Mouse (Mus musculus): ENCODE measurements around the gene Sap30l.
A peak's percentile ranks its signal among the peaks of the same experiment; 100 is the strongest.
"Not testable (repeated sequence)": the region's sequence is repeated elsewhere in the genome, so short reads cannot be mapped to it uniquely, and the experiment has no call there.

Sap30l gene

DNA sequence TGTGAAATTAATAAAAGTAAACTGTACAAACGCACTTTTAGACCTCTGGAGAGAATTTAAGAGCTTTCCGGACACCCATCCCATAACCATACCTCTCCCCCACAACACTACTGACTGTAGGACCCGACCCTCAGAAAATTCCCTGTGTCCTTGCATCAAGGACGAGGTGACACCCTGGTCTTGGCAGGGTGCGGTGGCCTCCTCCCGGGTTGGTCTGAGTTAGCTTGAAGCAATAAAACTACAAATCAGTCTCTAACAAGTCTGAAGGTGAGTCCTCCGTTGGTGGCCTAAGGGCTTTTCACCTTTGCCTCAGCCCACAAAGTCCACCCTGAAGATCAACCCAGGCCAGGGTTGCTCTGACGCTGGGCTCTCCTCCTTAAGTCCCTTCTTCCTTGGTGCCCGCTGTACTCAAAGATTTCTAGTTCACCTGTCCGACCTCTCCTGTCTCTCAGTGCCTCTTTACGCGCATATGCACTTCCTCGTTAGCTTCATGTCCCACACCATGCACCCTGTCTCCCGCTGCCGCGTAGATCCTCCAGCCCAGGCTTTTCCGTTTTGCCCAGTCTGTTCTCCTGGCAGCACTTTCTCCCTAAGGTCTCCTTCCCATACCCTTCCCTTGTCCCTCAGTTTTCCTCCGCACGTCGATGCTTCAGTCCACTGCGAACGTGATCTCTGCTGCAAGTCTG is 1.0 kb upstream of the Sap30l start:
- DNase-seq, result no peak

DNA sequence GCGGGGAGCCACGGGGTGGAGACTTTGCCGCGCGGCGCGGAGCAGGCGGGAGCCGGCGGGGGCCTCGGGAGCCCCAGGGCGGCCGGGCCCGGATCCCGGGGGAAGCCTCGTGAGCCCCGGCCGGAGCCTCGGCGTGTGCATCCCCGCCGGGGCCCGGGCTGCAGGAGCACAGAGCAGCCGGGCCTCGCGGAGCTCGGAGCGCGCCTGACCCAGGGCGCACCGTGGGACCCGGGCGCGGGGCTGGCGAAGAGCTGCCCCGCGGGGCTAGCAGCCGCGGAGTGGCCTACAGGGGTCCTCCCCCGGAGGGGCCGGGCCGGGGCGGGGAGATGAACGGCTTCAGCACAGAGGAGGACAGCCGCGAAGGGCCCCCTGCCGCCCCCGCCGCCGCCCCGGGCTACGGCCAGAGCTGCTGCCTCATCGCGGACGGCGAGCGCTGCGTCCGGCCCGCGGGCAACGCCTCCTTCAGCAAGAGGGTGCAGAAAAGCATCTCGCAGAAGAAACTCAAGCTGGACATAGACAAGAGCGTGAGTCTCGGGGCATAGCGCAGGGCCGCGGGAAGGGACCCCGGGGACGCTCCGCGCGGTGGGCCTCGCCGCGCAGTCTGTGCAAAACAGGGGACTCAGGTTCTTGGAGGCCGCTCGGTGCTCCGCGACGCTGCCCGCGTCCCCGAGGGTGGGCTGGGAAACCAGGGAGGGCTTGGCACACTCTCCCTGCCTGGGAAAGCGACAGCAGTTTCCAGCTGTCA is 501 bp downstream of the Sap30l start:
- DNase-seq, result peak; percentile 42

DNA sequence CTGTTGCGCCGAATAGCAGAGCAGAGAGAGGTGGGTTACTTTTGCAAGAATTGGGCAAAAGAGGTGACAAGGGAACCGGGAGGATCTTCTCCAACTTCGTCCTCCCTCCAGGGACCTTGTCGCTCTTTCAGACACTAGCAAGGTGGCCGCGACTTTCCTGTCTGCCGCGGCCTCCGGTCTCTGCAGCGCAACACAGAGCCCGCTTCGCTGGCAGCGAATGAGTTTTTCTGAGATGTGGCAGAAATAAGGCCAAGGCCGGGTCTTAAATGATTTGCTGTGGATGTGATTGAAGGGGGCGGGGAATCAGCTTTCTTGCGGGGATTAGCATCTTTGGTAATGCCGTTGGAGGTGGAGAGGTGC is 1.1 kb downstream of the Sap30l start:
- peak; percentile 23 for DNase-seq

DNA sequence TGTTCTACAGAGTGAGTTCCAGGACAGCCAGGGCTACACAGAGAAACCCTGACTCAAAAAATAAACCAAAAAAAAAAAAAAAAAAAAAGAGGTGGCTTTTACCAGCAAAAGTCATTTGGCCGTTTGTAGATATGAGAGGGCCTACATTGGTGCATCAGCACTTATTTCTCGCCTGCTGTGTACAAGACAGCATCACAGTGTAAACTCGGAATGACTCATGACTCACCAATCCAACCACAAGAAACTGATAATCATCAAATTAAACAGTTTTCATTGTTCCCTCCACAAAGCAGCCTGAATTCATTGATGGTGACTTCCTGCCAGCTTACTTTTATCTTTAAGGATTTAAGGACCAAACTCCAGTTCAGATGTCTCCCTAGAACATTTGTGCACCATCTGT is 3.6 kb downstream of the Sap30l start:
- no peak for DNase-seq

DNA sequence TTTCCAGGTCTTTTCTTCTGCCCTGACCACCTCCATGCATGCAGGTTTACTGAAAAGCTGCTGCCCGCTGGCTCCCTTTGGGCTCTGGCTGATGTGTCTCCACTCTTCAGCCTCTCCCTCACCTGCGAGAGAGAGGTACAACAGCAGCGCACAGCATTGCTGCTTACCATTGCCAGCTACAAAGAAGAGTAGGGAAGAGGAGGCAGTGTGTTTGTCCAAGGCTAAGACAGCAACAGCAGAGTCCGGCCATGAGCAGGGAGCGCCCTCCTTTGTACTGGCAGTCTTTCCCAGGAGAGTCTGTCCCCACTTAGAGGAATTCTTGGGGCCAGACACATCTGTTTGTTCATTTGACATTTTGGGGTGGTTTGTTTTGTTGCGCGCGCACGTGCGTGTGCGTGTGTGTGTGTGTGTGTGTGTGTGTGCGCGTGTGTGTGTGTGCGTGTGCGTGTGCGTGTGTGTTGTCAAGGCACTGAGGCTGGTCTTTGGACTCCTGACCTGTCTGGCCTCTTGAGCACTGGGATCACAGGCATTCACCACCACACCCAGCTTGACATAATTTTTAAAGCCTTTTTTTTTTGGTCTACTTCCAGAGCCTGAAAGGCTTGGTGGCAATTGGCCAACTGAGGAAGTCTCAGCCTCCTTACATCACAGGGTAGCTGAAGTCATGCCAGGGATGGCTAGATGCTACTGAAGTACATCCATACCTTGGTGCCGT is 7.7 kb downstream of the Sap30l start:
- no peak for DNase-seq

DNA sequence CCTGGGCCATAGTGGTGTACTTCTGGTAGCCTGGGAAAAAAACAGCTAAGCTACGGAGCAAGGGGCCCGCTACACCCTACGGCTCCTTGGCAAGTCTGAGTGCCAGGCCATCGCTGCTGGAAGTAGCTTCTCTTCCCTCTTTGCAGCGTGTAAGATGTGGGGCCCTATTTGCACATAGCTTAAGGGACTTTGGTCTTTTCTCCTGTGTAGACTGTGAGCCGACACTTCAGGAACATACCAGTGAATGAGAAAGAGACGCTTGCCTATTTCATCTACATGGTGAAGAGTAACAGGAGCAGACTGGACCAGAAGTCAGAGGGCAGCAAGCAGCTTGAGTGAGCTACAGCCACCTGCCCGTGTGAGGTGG is 8.3 kb downstream of the Sap30l start:
- DNase-seq, result no peak

DNA sequence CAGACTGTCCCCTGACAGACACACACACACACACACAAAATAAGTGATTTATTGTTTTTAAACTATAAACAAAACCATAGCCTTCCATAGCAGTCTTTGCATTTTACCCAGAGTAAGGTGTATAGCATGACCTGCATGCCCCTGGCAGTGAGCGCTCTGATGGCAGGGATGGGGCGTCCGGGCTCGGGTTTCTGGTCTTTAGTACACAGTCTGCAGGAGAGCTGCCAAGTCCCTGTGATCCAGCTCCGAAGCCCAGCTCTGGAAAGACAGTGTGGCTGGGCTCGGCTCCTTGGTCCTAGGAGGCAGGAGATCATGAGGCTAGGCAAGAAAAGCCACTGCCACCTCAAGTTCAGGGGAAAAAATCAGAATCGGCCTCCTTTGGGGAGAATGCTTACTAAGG is 9.6 kb downstream of the Sap30l start:
- no peak for DNase-seq

DNA sequence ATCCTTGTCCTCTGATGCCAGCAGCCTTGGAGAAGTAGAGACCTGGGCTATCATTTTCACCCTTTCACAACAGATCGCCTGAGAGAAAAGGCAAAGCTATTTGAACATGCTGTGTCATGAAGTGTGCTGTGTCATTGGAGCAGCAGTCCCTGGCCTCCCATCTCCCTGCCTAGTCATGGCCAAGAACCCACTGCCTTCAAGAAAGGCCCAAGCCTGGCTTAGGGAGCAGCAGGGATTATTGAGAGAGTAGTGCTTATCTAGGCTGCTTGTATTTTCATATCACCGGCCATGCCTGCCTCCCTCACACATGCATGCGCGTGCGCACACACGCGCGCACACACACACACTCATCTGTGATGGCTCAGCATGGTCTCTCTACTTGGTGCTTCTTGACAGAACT is 10.8 kb downstream of the Sap30l start:
- DNase-seq, result no peak

DNA sequence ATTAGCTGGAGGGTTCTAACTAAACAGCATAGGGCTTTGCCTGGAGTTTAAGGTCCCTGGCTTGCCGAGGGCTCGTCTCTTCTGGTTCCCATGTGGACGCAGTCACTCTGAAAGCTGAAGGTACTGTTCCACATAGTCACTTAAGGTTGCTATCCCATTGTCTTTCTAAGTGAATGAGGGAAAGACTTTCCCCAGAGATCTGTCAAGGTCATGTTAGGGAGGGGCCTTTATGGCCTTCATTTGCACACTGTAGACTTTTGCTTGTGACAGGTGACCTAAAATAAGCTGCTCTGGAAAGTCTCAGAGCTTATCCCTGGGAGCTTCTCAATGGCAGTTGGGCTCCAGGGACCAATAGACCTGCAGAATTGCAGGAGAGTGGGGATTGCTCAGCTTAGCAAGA is 12.2 kb downstream of the Sap30l start:
- DNase-seq, result no peak

DNA sequence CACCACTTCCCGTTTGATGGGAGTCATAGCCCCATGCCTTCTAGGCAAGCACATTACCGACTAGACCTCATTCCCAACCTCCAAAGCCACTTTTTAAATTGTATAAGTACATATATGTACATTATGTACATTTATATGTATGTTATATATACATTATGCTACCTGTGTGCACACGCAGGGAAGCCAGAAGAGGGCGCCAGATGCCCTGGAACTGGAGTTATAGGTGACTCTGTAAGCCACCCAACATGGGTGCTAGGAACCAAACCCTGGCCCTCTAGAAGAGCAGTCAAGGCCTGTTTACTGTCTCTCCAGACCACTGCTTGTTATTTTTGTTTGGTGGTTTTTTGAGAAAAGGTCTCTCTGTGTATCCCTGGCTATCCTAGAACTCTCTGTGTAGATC is 16.8 kb downstream of the Sap30l start:
- DNase-seq, result no peak

DNA sequence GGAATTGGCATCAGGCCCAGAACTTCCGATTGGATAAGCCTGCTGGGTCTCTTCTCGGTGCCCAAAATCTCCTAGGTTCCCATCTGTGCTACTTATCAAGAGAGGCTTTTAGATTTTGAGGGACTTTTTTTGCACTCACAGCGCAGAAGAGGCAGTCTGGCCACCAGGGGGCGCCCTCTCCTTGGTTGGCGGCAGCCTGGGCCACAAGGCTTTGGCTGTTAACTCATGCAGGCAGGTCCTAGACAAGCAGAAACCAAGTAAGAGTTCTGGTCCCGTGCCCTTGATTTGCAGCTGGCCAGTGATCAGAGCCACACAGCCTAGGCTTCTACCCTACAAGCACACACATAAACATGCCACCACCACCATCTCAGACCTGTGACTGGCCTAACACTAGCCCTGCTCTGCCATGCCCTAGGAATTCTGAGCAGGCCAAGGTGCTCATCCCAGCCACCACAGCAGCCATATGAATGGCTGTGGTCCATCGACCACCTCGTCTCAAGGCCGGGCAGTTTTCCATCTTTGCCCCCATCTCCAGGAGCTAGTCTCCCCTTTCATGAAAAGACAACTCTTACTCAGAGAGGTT is 18.7 kb downstream of the Sap30l start:
- peak; percentile 28 for DNase-seq

DNA sequence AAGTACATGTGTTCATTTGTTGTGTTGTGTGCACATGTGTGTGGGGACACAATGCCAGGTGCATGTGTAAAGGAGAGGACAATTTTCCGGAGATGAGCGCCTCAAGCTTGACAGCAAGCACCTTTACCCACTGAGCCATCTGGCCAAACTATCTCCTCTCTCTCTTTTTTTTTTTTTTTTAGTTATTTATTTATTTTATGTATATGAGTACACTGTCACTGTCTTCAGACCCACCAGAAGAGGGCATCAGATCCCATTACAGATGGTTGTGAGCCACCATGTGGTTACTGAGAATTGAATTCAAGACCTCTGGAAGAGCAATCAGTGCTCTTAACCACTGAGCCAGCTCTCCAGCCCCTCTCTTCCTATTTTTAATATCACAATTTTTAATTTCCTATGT is 21.7 kb downstream of the Sap30l start:
- DNase-seq, result not testable (repeated sequence)

DNA sequence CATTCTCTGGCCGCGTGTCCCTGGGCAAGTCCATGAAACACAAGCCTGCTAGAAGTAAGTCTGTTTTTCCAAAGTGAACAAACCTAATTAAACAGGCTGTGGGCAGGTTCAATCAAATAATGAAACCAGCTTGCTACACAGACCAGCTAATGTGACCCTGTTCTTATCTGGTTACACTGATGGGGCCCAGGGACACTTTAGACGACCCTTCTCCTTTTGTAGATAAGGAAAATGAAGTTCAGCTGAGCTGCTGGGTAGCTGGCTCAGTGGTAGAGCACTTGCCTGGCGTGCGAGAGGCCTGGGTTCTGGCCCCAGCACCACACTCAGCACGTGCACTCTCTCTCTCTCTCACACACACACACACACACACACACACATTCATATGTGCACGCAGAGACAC is 22.3 kb downstream of the Sap30l start:
- DNase-seq, result no peak

DNA sequence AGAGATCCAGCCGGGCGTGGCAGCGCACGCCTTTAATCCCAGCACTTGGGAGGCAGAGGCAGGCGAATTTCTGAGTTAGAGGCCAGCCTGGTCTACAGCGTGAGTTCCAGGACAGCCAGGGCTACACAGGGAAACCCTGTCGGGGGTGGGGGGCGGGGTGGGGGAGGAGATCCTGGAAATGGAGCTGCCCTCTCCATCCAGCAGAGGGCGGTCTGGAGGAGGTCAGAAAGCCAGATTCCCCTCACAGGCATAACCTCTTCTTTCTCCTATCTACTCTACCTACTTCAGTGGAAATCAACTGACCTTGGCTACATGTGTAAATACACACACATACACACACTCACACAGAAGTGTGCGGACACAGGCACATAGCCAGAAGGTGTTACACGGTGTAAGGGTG is 23.8 kb downstream of the Sap30l start:
- not testable (repeated sequence) for DNase-seq

DNA sequence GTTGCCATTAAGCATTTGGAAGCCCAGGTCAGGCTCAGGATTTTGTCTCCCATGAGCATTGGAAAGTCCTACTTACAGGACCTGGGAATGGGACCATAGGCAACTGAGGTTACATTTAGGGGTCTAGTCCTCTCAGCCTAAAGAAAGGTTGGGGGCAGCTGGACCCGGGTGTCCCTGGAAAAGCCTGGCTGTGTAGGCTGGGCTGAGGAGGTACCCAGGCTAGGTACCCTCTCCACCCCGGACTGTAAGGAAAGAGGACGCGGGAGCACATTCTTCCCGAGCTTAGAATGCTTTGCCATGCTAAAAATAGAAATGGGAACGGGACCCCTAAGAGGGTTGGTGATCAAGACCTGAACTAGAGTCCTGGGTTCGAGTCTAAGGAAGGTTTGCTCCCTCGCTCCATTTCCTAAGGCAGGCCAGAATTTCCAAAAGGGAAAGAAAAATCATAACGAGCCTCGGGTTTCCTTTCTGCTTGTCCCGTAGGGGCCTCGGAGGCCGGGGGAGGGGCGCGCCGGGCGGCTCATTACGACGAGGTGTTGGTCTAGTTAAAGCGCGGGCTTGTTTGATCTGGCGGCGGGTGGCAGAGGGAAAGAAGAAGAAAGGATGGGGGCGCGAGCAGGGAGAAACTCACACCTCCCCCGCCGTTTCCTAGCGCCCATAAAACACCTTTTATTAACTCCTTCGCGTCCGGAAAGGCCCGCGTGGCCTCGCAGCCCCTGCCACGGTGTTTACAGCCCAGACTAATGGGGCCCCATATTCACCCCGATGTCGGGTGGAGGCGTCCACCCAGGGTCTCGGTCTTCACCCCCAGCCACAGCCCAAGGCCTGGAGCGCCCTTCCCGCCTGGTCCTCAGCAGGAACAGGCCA is 25.8 kb downstream of the Sap30l start:
- no peak for DNase-seq

DNA sequence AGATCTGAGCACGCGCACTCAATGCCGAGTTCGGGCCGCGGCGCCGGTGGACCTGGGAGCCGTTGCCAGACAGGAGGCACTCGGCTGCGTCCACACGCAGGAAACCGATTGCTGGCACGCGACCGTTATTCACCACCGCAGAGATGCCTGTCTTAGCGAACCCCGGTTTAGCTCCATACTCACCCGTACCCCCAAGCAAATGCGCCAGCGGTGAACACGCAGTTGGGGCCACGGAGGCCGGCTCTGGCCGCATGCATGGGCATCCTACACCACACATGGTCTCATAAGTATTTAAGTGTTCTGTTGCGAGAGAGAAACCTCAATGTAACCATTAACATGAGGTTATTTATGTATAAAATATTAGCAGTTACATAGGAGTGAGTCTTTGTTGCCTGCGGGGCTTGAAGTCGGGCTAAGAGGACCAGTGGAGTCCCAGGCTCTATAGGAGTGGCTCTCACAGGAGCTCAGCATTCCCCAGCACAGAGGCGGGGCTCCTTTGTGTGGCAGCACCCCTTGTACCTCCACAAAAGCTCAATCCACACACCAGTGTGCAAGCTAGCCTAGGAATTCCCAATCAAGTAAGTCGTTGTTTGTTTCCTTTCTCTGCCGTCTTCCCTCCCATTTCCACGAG is 26.6 kb downstream of the Sap30l start:
- DNase-seq, result no peak

DNA sequence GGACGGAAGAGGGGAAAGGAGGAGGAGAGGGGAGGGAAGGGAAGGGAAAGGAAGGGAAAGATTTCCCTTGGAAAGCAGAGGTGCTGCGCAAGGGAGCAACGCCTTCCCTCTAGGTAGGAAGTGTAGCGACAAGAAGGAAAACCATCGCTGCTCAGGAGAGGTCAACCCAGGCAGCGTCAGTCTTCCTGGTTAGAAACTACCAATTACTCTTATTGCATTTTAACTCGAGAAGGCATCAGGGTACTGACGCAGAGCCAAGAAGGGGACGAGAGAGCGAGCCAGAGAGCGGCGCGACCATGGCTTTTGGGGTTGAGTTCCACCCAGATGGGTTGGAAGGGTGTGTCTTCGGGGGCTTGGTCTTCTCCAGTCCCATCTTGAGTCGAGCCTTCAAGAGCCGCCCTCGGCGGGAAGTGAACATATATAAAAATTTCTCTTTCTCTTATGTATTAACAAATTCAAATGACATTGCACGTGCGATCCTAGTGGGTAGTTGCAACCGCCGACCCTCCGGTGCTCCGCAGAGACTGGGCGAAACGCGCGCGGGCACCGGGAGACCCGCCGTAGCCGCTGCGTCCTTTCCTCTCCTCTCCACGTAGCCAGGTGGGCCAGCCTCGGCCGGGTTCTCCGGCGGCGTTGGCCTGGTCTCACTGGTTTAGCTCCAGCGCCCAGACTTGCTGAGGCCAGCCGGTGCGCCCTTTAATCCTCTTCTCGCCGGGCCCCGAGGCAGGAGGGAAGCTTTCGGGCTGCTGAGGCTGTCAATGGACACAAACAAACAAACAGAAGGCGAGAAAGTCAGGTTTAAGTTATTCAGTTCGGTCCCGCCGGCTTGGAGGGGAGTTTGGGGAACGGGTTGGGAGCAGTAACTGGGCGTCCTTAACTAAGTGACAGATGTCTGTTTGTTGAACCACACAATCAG is 27.8 kb downstream of the Sap30l start:
- no peak for DNase-seq

DNA sequence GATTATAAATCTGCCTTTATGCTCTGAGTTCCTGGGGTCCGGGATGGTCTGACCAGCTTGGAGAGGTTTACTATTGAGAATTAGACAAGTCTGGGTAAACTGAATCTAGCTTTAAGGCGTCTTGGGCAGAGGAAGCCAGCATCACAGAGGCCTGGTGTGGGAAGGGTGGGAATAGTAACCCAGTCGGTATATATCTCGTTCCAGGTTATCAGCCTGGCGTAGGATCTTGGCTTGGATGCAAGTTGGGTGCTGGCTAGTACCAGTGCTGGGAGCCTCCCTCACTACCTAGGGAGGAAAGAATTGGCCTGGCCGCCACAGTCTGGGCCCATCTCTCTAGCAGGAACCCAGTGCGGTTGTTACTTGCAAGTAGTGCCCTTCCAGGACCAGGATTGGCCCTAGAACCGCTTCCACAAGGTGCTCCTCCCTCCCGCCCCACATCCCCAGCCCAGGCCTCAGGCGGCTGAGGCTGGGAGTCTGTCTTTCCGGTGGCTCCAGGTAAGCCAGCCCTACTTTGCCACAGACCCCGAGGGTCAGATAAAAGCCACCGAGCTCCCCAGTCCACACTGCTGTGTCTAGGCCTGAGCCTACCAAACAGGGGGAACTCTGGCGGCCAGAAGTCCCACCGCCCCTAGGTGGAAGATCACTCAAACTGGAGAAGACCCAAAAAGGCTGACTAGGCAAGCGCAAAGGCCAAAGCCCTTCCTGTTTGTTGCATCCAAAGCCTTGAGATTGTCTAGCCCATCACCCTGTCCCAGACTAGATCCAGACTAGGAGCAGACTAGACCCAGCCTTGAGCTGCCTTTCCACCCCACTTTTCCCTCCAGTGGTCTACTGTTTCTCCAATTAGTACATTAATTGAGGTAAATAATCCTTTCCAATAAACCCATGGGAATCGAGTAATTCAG is 28.7 kb downstream of the Sap30l start:
- DNase-seq, result no peak

DNA sequence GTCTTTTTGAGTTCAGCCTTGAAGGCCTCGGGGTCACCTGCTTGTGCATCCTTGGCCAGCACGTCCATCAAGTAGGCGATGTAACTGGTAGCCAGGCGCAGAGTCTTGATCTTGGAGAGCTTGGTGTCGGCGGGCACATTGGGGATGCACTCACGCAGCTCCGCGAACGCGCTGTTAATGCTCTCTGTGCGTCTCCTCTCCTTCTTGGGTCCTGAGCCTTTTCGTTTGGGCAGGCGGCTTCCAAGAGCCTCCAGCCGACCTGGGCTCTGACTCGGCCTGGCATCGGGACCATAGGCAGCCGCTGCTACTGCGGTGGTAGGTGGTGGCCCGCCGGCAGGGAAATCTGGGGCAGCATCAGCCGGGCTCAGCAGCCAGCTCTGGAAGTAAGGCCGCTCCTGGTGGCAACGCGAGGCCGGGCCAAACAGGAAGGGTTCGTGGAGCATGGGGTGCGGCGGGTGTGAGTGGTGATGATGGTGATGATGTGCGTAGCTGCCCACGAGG is 29.9 kb downstream of the Sap30l start:
- DNase-seq, result no peak

DNA sequence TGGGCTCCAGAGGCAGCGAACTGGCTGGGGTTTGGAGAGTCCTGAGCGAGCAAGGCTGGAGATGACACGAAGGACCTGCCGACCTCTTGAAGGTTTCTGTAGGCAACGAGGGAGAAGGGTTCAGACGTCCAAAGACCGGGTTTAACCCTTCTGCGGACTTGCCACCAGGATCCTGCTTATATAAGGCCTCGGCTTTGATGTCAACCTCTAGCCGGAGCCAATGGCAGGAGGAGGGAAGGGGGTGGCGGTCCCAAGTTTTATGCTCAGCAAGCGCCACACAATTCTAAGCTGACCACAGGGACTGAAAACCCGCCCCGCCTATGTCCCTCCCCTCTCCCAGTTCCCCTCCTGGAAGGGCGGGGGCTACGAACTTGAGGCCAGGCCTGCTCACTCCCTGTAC is 30.4 kb downstream of the Sap30l start:
- no peak for DNase-seq

Data from cerebellum, adult 11-12 months (tissue).